Mouse (Mus musculus) forebrain, embryonic 14.5 days (tissue): Measurements from ENCODE around the gene Atp1a1. TPM values are rescaled to one million over a fixed set of nuclear protein-coding genes. Genes with fewer than 3 reads are reported as not detected.

Experiments
- polyA plus RNA-seq: library from polyadenylated mRNA; unstranded; fragments of >200 nt; fragmentation: Nextera tagmentation; extraction: Ambion mirVana; gene quantifications from 2 replicates; pipeline ENCODE4 v1.2.1, GENCODE M21; 2014

The Atp1a1 gene
- polyA plus RNA-seq, 1 experiment from 2014 or later, result 50.8 TPM

Other genes starting within 250 kb of the Atp1a1 start
- gene Igsf3, start 227.6 kb downstream of the Atp1a1 start, polyA plus RNA-seq, result 30.0 and 45.6 TPM in 2 replicates
- 0.20 and 0.42 TPM in 2 replicates for gene Mab21l3, start 244.3 kb upstream of the Atp1a1 start, polyA plus RNA-seq